21 mouse cellular contexts compared by ENCODE assay signal in genomic region chr15:102937036-102937666, GRCm38 (mm10). TPM values are rescaled to one million over a fixed set of nuclear protein-coding genes. Genes with fewer than 3 reads are reported as not detected.
DNase-seq lines count a peak whose midpoint lies in the region; ATAC-seq and TF ChIP-seq lines count a peak whose summit lies in the region.
"Had no signal": no experiment of that assay in that cellular context is flagged by ENCODE, and none has a peak within 500 bp of the region (broad histone marks: within the 10 kb centered on the region; RNA-seq: fewer than 3 reads in every experiment).

No protein-coding gene starts in this region.

- 2% methylated on average over 50 of the region's 50 CpGs for WGBS in heart, embryonic 15.5 days
- under 1% methylated on average over 50 of the region's 50 CpGs for WGBS in embryonic facial prominence, embryonic 13.5 days
- WGBS in limb, embryonic 15.5 days: 2% methylated on average over 50 of the region's 50 CpGs

- 0 out of 2 replicates have a peak overlapping the region, but pooled peaks have one; percentile 10 for H3K4me3 ChIP-seq in heart, embryonic 15.5 days
- peak overlapping the region; percentile 47 for H3K4me3 ChIP-seq in ES-Bruce4 (ENCODE audit: low read depth, low read length)
- H3K4me3 ChIP-seq in embryonic facial prominence, embryonic 13.5 days: 0 out of 2 replicates have a peak overlapping the region, but pooled peaks have one; percentile 4
- peak overlapping the region; percentile 36 for H3K4me3 ChIP-seq in limb, embryonic 15.5 days
- H3K4me3 ChIP-seq: hindbrain, embryonic 12.5 days; left cerebral cortex, adult 2 months; midbrain, embryonic 15.5 days had no signal

- no peak overlapping the region for H3K27ac ChIP-seq in heart, embryonic 15.5 days
- no peak overlapping the region for H3K27ac ChIP-seq in ES-Bruce4 (ENCODE audit: insufficient read depth, low read length)
- H3K27ac ChIP-seq in embryonic facial prominence, embryonic 13.5 days: no peak overlapping the region
- peak overlapping the region; percentile 61 for H3K27ac ChIP-seq in limb, embryonic 15.5 days
- H3K27ac ChIP-seq: hindbrain, embryonic 12.5 days; left cerebral cortex, adult 2 months; macrophage; midbrain, embryonic 15.5 days had no signal

- no peak overlapping the region for H3K9ac ChIP-seq in heart, embryonic 15.5 days
- H3K9ac ChIP-seq in ES-Bruce4 (ENCODE audit: low read depth, poor library complexity, severe bottlenecking): no peak overlapping the region
- no peak overlapping the region for H3K9ac ChIP-seq in embryonic facial prominence, embryonic 13.5 days
- no peak overlapping the region for H3K9ac ChIP-seq in limb, embryonic 15.5 days
- H3K9ac ChIP-seq: hindbrain, embryonic 12.5 days; lung, embryonic 14.5 days; midbrain, embryonic 15.5 days had no signal

- TF ChIP-seq CTCF in ES-Bruce4 (IDR thresholded peaks at IDR 0.05; ENCODE audit: low read depth, low read length): no peak

- TF ChIP-seq EP300 in ES-Bruce4 (IDR thresholded peaks at IDR 0.05; ENCODE audit: insufficient read depth, low read depth, low read length): no peak

- H3K9me3 ChIP-seq in heart, embryonic 15.5 days (replicated peaks): no peaks in the 10 kb centered on the region
- H3K9me3 ChIP-seq in ES-Bruce4 (replicated peaks; ENCODE audit: control insufficient read depth, insufficient read depth, low read length, poor library complexity, severe bottlenecking): no peaks in the 10 kb centered on the region
- no peaks in the 10 kb centered on the region for H3K9me3 ChIP-seq in embryonic facial prominence, embryonic 13.5 days
- no peaks in the 10 kb centered on the region for H3K9me3 ChIP-seq in limb, embryonic 15.5 days
- H3K9me3 ChIP-seq: hindbrain, embryonic 12.5 days; midbrain, embryonic 15.5 days had no signal

- TF ChIP-seq POLR2A in ES-Bruce4 (IDR thresholded peaks at IDR 0.05; ENCODE audit: insufficient read depth, low read length): no peak

- H3K27me3 ChIP-seq in heart, embryonic 15.5 days: peaks cover 100% of the 10 kb centered on the region
- peaks cover 56% of the 10 kb centered on the region for H3K27me3 ChIP-seq in ES-Bruce4 (ENCODE audit: control insufficient read depth, insufficient read depth, low read length, poor library complexity, severe bottlenecking)
- peaks cover 100% of the 10 kb centered on the region for H3K27me3 ChIP-seq in embryonic facial prominence, embryonic 13.5 days
- peaks cover 99% of the 10 kb centered on the region for H3K27me3 ChIP-seq in limb, embryonic 15.5 days

- no peak for DNase-seq in heart, adult 18-20 months
- DNase-seq in ovary, postnatal 10 days (ENCODE audit: low spot score): no peak
- no peak for DNase-seq in adrenal gland, adult 8-10 months
- DNase-seq: cerebellum, postnatal 10 days; lung, embryonic 14.5 days; right cerebral cortex, postnatal 14 days had no signal

- H3K4me2 ChIP-seq in heart, embryonic 15.5 days: no peak overlapping the region
- H3K4me2 ChIP-seq in embryonic facial prominence, embryonic 13.5 days: no peak overlapping the region
- peak overlapping the region; percentile 38 for H3K4me2 ChIP-seq in limb, embryonic 15.5 days
- H3K4me2 ChIP-seq: hindbrain, embryonic 12.5 days; lung, embryonic 14.5 days; midbrain, embryonic 15.5 days had no signal

- H3K36me3 ChIP-seq in heart, embryonic 15.5 days: no peaks in the 10 kb centered on the region
- H3K36me3 ChIP-seq in ES-Bruce4 (ENCODE audit: control insufficient read depth, insufficient read depth, low read length, poor library complexity, severe bottlenecking): no peaks in the 10 kb centered on the region
- no peaks in the 10 kb centered on the region for H3K36me3 ChIP-seq in embryonic facial prominence, embryonic 13.5 days
- no peaks in the 10 kb centered on the region for H3K36me3 ChIP-seq in limb, embryonic 15.5 days
- H3K36me3 ChIP-seq: hindbrain, embryonic 12.5 days; midbrain, embryonic 15.5 days had no signal

- peaks cover 10% of the 10 kb centered on the region; the same call in 1 of the 2 replicates for H3K4me1 ChIP-seq in heart, embryonic 15.5 days (replicated peaks)
- peaks cover 4% of the 10 kb centered on the region for H3K4me1 ChIP-seq in ES-Bruce4 (ENCODE audit: control insufficient read depth, insufficient read depth, low read length)
- peaks cover 3% of the 10 kb centered on the region; the same call in 1 of the 2 replicates for H3K4me1 ChIP-seq in embryonic facial prominence, embryonic 13.5 days
- peaks cover 18% of the 10 kb centered on the region for H3K4me1 ChIP-seq in limb, embryonic 15.5 days
- H3K4me1 ChIP-seq: hindbrain, embryonic 12.5 days had no signal

- ATAC-seq in heart, embryonic 15.5 days (replicated peaks; ENCODE audit: insufficient number of reproducible peaks, insufficient read depth, low FRiP score, low read depth): no peak
- no peak for ATAC-seq in embryonic facial prominence, embryonic 13.5 days (ENCODE audit: insufficient number of reproducible peaks, insufficient read depth, low FRiP score, low TSS enrichment, low read depth)
- no peak for ATAC-seq in limb, embryonic 15.5 days (ENCODE audit: insufficient number of reproducible peaks, low FRiP score, low TSS enrichment, low read depth)
- ATAC-seq in CD4-positive, CD25-positive, alpha-beta regulatory T cell, adult 4 months: no peak
- ATAC-seq: midbrain, embryonic 15.5 days had no signal

RNA-seq across cellular contexts. Expression of gene Hoxc12, which starts 0.6 kb away (rescaled TPM):
- not detected in 2 replicates for polyA plus RNA-seq in heart, embryonic 15.5 days (2015; fragmentation: Nextera tagmentation; extraction: Ambion mirVana)
- total RNA-seq in heart, adult 18-20 months (2021): not detected
- not detected in 2 replicates for polyA plus RNA-seq in ES-Bruce4 (2011; ENCODE audit: insufficient read depth, insufficient read length, low read depth, missing spikeins)
- not detected in 2 replicates for polyA plus RNA-seq in embryonic facial prominence, embryonic 13.5 days (2015; fragmentation: Nextera tagmentation; extraction: Ambion mirVana)
- polyA plus RNA-seq in limb, embryonic 15.5 days (2015; fragmentation: Nextera tagmentation; extraction: Ambion mirVana): 3.9 TPM in 2 replicates
- total RNA-seq in adrenal gland, adult 8-10 months (2022): not detected
- not detected for polyA plus RNA-seq in CD4-positive, CD25-positive, alpha-beta regulatory T cell, adult 4 months (2017; shearing (Covaris generic))
- total RNA-seq: layer of hippocampus, adult 18-20 months; left cerebral cortex, adult 2 months; liver, adult 2 months had no signal
- polyA plus RNA-seq: frontal cortex, adult 2 months; gonadal fat pad, adult 2 months; heart, embryonic 14.5 days; hindbrain, embryonic 12.5 days; kidney, embryonic 14.5 days; liver, adult 2 months; lung, embryonic 14.5 days; macrophage; midbrain, embryonic 15.5 days had no signal

RNA-seq across cellular contexts. Expression of gene Hoxc13, which starts 16.2 kb away (rescaled TPM):
- polyA plus RNA-seq in heart, embryonic 15.5 days (2015; fragmentation: Nextera tagmentation; extraction: Ambion mirVana): not detected in 2 replicates
- not detected for total RNA-seq in heart, adult 18-20 months (2021)
- polyA plus RNA-seq in ES-Bruce4 (2011; ENCODE audit: insufficient read depth, insufficient read length, low read depth, missing spikeins): 3.7 and 3.8 TPM in 2 replicates
- 1.1 and 1.9 TPM in 2 replicates for polyA plus RNA-seq in embryonic facial prominence, embryonic 13.5 days (2015; fragmentation: Nextera tagmentation; extraction: Ambion mirVana)
- polyA plus RNA-seq in limb, embryonic 15.5 days (2015; fragmentation: Nextera tagmentation; extraction: Ambion mirVana): 7.7 and 7.9 TPM in 2 replicates
- not detected for total RNA-seq in adrenal gland, adult 8-10 months (2022)
- not detected for polyA plus RNA-seq in CD4-positive, CD25-positive, alpha-beta regulatory T cell, adult 4 months (2017; shearing (Covaris generic))
- total RNA-seq: layer of hippocampus, adult 18-20 months; left cerebral cortex, adult 2 months; liver, adult 2 months had no signal
- polyA plus RNA-seq: frontal cortex, adult 2 months; gonadal fat pad, adult 2 months; heart, embryonic 14.5 days; kidney, embryonic 14.5 days; liver, adult 2 months; lung, embryonic 14.5 days; macrophage; midbrain, embryonic 15.5 days had no signal

RNA-seq across cellular contexts. Expression of gene Hoxc11, which starts 17.1 kb away (rescaled TPM):
- polyA plus RNA-seq in heart, embryonic 15.5 days (2015; fragmentation: Nextera tagmentation; extraction: Ambion mirVana): not detected in 2 replicates
- not detected for total RNA-seq in heart, adult 18-20 months (2021)
- polyA plus RNA-seq in ES-Bruce4 (2011; ENCODE audit: insufficient read depth, insufficient read length, low read depth, missing spikeins): not detected in 2 replicates
- polyA plus RNA-seq in embryonic facial prominence, embryonic 13.5 days (2015; fragmentation: Nextera tagmentation; extraction: Ambion mirVana): not detected in 2 replicates
- polyA plus RNA-seq in limb, embryonic 15.5 days (2015; fragmentation: Nextera tagmentation; extraction: Ambion mirVana): 1.5 and 1.7 TPM in 2 replicates
- total RNA-seq in adrenal gland, adult 8-10 months (2022): not detected
- polyA plus RNA-seq in CD4-positive, CD25-positive, alpha-beta regulatory T cell, adult 4 months (2017; shearing (Covaris generic)): not detected
- total RNA-seq: layer of hippocampus, adult 18-20 months; left cerebral cortex, adult 2 months; liver, adult 2 months had no signal
- polyA plus RNA-seq: frontal cortex, adult 2 months; heart, embryonic 14.5 days; hindbrain, embryonic 12.5 days; liver, adult 2 months; lung, embryonic 14.5 days; macrophage; midbrain, embryonic 15.5 days had no signal

RNA-seq across cellular contexts. Expression of gene Hoxc10, which starts 29.4 kb away (rescaled TPM):
- 0.16 TPM in 1 of 2 replicates, not detected in the other for polyA plus RNA-seq in heart, embryonic 15.5 days (2015; fragmentation: Nextera tagmentation; extraction: Ambion mirVana)
- not detected for total RNA-seq in heart, adult 18-20 months (2021)
- polyA plus RNA-seq in ES-Bruce4 (2011; ENCODE audit: insufficient read depth, insufficient read length, low read depth, missing spikeins): not detected in 2 replicates
- 0.10 TPM in 1 of 2 replicates, not detected in the other for polyA plus RNA-seq in embryonic facial prominence, embryonic 13.5 days (2015; fragmentation: Nextera tagmentation; extraction: Ambion mirVana)
- polyA plus RNA-seq in limb, embryonic 15.5 days (2015; fragmentation: Nextera tagmentation; extraction: Ambion mirVana): 5.6 and 6.0 TPM in 2 replicates
- total RNA-seq in adrenal gland, adult 8-10 months (2022): under 1 TPM in 2 of 4 experiments, not detected in 2; 0.12 to 0.17 TPM
- not detected for polyA plus RNA-seq in CD4-positive, CD25-positive, alpha-beta regulatory T cell, adult 4 months (2017; shearing (Covaris generic))
- total RNA-seq: layer of hippocampus, adult 18-20 months; left cerebral cortex, adult 2 months; liver, adult 2 months had no signal
- polyA plus RNA-seq: frontal cortex, adult 2 months; heart, embryonic 14.5 days; hindbrain, embryonic 12.5 days; liver, adult 2 months; lung, embryonic 14.5 days; macrophage; midbrain, embryonic 15.5 days had no signal

RNA-seq across cellular contexts. Expression of gene Hoxc5, which starts 30.1 kb away (rescaled TPM):
- 0.42 and 0.80 TPM in 2 replicates for polyA plus RNA-seq in heart, embryonic 15.5 days (2015; fragmentation: Nextera tagmentation; extraction: Ambion mirVana)
- under 1 TPM in 1 of 2 experiments, not detected in 1; 0.18 TPM for total RNA-seq in heart, adult 18-20 months (2021)
- not detected in 2 replicates for polyA plus RNA-seq in ES-Bruce4 (2011; ENCODE audit: insufficient read depth, insufficient read length, low read depth, missing spikeins)
- 1.1 and 1.8 TPM in 2 replicates for polyA plus RNA-seq in embryonic facial prominence, embryonic 13.5 days (2015; fragmentation: Nextera tagmentation; extraction: Ambion mirVana)
- 2.3 TPM in 2 replicates for polyA plus RNA-seq in limb, embryonic 15.5 days (2015; fragmentation: Nextera tagmentation; extraction: Ambion mirVana)
- total RNA-seq in adrenal gland, adult 8-10 months (2022): 10 to 100 TPM in 2 of 4 experiments, 1 to 10 TPM in 2; 6.4 to 16.0 (median 11.4) TPM
- polyA plus RNA-seq in CD4-positive, CD25-positive, alpha-beta regulatory T cell, adult 4 months (2017; shearing (Covaris generic)): not detected
- total RNA-seq: layer of hippocampus, adult 18-20 months; left cerebral cortex, adult 2 months had no signal
- polyA plus RNA-seq: frontal cortex, adult 2 months; liver, adult 2 months; macrophage; midbrain, embryonic 15.5 days had no signal
